ENCODE assay signal across 23 mouse cellular contexts in the genomic region with DNA sequence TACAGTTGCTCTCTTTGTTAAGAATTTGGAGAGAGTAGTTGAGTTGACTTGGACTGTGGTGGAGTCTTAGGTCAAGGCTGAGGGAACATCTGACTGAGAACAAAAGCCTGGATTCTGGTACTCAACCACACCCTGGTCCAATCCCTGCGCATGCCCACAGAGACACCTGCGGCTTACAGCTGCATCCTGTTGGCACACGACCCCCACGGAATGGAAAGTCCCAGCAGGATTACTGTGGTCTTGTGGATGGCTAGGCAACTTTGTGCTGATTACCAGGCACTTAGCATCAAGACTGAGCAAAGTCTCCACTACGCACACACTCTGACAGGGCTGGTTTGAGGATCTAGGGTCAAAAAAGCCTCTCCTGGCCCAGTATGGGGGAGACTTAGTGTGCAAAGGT.
"Had no signal": no experiment of that assay in that cellular context is flagged by ENCODE, and none has a peak within 500 bp of the region (broad histone marks: within the 10 kb centered on the region; RNA-seq: fewer than 3 reads in every experiment).

No protein-coding gene starts in this region.

- H3K4me1 ChIP-seq: limb, embryonic 13.5 days; liver, embryonic 12.5 days; liver, embryonic 15.5 days; megakaryocyte, embryonic 14.5 days; midbrain, embryonic 10.5 days; midbrain, embryonic 15.5 days; neural tube, embryonic 13.5 days; stomach, embryonic 15.5 days had no signal

- H3K4me2 ChIP-seq: limb, embryonic 13.5 days; liver, embryonic 12.5 days; liver, embryonic 15.5 days; midbrain, embryonic 15.5 days; neural tube, embryonic 13.5 days; stomach, embryonic 15.5 days had no signal

- H3K4me3 ChIP-seq: limb, embryonic 10.5 days; limb, embryonic 13.5 days; liver, embryonic 12.5 days; liver, embryonic 15.5 days; megakaryocyte, embryonic 14.5 days; midbrain, embryonic 10.5 days; midbrain, embryonic 15.5 days; neural tube, embryonic 13.5 days; stomach, embryonic 15.5 days had no signal

- H3K36me3 ChIP-seq: limb, embryonic 10.5 days; limb, embryonic 13.5 days; liver, embryonic 12.5 days; liver, embryonic 15.5 days; midbrain, embryonic 10.5 days; midbrain, embryonic 15.5 days; neural tube, embryonic 13.5 days; stomach, embryonic 15.5 days had no signal

- ATAC-seq: intestine, embryonic 16.5 days; liver, embryonic 12.5 days; midbrain, embryonic 15.5 days had no signal

- H3K27me3 ChIP-seq: limb, embryonic 13.5 days; liver, embryonic 12.5 days; liver, embryonic 15.5 days; megakaryocyte, embryonic 14.5 days; midbrain, embryonic 15.5 days; neural tube, embryonic 13.5 days; stomach, embryonic 15.5 days had no signal

- H3K9me3 ChIP-seq: limb, embryonic 10.5 days; limb, embryonic 13.5 days; liver, embryonic 12.5 days; liver, embryonic 15.5 days; midbrain, embryonic 10.5 days; midbrain, embryonic 15.5 days; neural tube, embryonic 13.5 days; stomach, embryonic 15.5 days had no signal

- DNase-seq: kidney, adult 18-20 months; kidney, adult 9 months; kidney, postnatal 25 days; liver; lung, adult 18-20 months; lung, postnatal 14 days; retina, postnatal 1 day; right cerebral cortex, postnatal 25 days; spleen, adult 18-20 months; thymus, adult 2 months; thymus, postnatal 14 days; thymus, postnatal 4 days had no signal

- H3K27ac ChIP-seq: limb, embryonic 10.5 days; limb, embryonic 13.5 days; liver, embryonic 12.5 days; liver, embryonic 15.5 days; macrophage; midbrain, embryonic 10.5 days; midbrain, embryonic 15.5 days; neural tube, embryonic 13.5 days; stomach, embryonic 15.5 days had no signal

- H3K9ac ChIP-seq: limb, embryonic 13.5 days; liver, embryonic 12.5 days; liver, embryonic 15.5 days; midbrain, embryonic 15.5 days; neural tube, embryonic 13.5 days; stomach, embryonic 15.5 days had no signal
